Mouse (Mus musculus): ENCODE data around the gene Ly6g6c.

The Ly6g6c gene

GRCm38 (mm10) chr17:35064951-35065947, at the start of gene Ly6g6c:
Ly6g6c (plus strand) TSS chr17:35065388.
- peak; percentile 89 to 93 for DNase-seq

- DNase-seq = peak in 1 of 2 experiments; percentile 33
Measured at GRCm38 (mm10) chr17:35016376-35016775, 48.8 kb upstream of the Ly6g6c start, which contains the start of gene Vwa7. Vwa7 (plus strand) TSS chr17:35016579.

- no peak for DNase-seq
Measured at GRCm38 (mm10) chr17:35016791-35017705, 48.1 kb upstream of the Ly6g6c start.

GRCm38 (mm10) chr17:35017706-35018030, 47.5 kb upstream of the Ly6g6c start:
- no peak for DNase-seq

- no peak for DNase-seq
Measured at GRCm38 (mm10) chr17:35018171-35018570, 47.0 kb upstream of the Ly6g6c start.

GRCm38 (mm10) chr17:35019894-35020293, 45.3 kb upstream of the Ly6g6c start:
- no peak for DNase-seq

- no peak for DNase-seq
Measured at GRCm38 (mm10) chr17:35020551-35020950, 44.6 kb upstream of the Ly6g6c start.

- peak; percentile 85 to 88 for DNase-seq
Measured at GRCm38 (mm10) chr17:35021163-35021808, 43.9 kb upstream of the Ly6g6c start.

GRCm38 (mm10) chr17:35021842-35022477, 43.2 kb upstream of the Ly6g6c start:
- DNase-seq = peak; percentile 53 to 69

GRCm38 (mm10) chr17:35022541-35023060, 42.6 kb upstream of the Ly6g6c start:
- DNase-seq = no peak

GRCm38 (mm10) chr17:35023221-35023620, 42.0 kb upstream of the Ly6g6c start:
- no peak for DNase-seq

GRCm38 (mm10) chr17:35023756-35024155, 41.4 kb upstream of the Ly6g6c start:
- no peak for DNase-seq

- no peak for DNase-seq
Measured at GRCm38 (mm10) chr17:35024261-35024660, 40.9 kb upstream of the Ly6g6c start.

- DNase-seq = peak in 1 of 2 experiments; percentile 40
Measured at GRCm38 (mm10) chr17:35024691-35025488, 40.3 kb upstream of the Ly6g6c start.

- no peak for DNase-seq
Measured at GRCm38 (mm10) chr17:35026206-35026605, 39.0 kb upstream of the Ly6g6c start.

- DNase-seq = no peak
Measured at GRCm38 (mm10) chr17:35027277-35028068, 37.7 kb upstream of the Ly6g6c start, which contains the start of gene Sapcd1. Sapcd1 (minus strand) TSS chr17:35028016.

GRCm38 (mm10) chr17:35028315-35028714, 36.9 kb upstream of the Ly6g6c start:
- no peak for DNase-seq

- DNase-seq = no peak
Measured at GRCm38 (mm10) chr17:35029691-35030532, 35.3 kb upstream of the Ly6g6c start.

GRCm38 (mm10) chr17:35031272-35031671, 33.9 kb upstream of the Ly6g6c start:
- no peak for DNase-seq

All from lung, adult 18-20 months (tissue).